Mouse (Mus musculus): Measurements from ENCODE around the gene Ppp5c.
"Not testable (repeated sequence)": the region's sequence is repeated elsewhere in the genome, so short reads cannot be mapped to it uniquely, and the experiment has no call there.

The Ppp5c gene

DNA sequence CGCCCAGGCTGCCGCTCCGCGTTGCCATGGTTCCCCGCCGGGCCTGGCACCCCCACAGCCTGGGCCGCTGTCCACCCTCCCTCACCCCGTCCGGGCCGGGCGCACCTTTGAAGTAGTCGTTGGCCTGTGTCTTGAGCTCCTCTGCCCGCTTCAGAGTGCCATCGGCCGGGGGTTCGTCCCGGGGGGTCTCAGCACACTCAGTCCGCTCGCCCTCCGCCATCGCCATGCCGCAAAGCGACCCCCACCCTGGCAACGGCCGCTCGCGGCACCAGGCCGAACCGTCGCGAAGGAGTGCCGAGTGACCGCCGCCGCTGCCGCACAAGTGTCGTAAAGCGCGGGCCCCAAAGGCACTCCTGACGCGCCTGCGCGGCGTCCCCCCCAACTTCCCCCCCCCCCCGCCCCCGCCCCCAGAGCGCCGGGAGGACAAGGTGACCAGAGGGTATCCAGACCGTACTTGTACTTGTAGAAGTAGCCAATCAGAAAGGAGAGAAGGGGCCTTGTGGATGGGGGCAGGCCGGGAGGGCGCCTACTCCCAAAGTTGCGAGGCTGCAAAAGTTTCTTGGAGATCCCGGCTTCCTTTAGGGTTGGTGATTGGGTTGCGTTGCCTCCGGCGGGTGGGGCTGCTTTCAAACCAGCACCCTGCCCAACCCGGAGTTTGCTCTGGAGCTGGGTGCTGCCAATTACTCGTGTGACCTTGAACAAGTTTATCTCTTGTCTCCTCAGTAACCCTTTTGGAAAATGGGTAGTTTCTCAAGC is at the start of gene Ppp5c:
Gene Ppp5c (minus strand): TSS at position 337 of the 756 bp plus-strand sequence.
- peak; percentile 97 for DNase-seq

DNA sequence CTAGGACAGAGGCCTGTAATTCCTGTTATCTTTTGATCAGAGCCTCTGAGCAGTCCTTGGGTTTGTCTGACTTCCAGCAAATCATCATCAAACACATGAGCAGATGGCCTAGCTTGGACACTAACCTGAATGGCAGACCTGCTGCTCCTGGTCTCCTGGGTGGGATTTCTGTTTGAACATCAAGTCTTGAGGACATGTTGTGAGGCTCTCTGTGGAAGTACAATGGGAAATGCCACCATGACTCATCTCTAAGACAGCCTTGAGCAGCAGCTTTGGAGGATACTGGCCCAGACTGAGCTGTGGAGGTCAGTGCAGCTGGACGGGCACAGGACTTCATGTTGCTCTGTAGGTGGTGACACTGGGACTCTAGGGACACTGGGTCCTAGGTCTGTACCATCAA is 48.8 kb upstream of the Ppp5c start:
- DNase-seq, result no peak

DNA sequence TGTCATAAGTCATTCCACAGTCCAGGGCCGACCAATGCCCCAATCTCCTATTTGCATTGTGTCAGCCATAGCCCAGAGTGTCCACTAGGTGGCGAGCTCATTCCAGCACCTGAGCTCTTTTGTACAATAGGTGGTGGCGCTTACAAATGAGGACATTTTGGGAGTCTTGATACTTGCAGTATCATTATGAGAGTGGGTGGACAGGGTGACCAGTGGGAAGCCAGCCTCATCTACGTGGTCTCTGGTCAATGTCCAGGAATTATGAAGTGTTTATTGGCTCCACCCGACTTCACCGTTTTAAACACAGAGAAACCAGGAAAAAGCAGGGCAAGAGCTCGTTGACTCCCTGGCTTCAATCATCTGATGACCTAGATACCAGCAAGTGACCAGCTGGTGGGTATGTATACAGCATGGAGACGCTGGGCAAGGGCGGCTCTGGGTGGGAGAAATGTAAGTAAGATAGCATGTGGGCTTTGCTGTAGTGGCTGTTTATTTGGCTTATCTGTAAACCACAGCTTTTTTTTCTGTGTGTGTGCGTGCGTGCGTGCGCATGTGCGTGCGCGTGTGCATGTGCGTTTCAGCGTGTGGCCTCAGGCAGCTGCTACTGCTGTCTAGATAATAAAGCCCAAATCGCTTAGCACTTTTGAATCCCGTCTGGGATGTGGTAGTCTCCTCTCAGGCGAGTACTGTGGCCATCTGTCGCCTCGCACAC is 46.3 kb upstream of the Ppp5c start, which contains the start of gene Psg16:
Gene Psg16 (plus strand): TSS at position 137 of the 712 bp plus-strand sequence.
- peak; percentile 72 for DNase-seq

DNA sequence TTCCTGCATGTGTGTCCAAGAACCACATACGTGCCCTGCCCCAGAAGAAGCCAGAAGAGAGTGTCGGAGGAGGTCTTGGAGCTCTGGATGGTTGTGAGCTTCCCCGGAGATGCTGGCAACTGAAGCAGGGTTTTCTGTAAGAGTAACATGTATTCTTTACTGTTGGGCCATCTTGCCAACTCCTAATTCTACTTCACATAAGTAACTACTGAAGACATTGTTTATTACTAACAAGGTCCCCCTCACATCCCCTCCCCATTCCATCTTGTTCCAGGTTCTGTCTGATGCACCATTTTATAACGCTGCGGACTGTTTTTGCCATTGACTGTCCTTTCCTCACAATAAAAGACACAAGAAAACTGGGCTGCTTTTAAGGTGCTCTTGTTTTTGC is 45.8 kb upstream of the Ppp5c start:
- no peak for DNase-seq

DNA sequence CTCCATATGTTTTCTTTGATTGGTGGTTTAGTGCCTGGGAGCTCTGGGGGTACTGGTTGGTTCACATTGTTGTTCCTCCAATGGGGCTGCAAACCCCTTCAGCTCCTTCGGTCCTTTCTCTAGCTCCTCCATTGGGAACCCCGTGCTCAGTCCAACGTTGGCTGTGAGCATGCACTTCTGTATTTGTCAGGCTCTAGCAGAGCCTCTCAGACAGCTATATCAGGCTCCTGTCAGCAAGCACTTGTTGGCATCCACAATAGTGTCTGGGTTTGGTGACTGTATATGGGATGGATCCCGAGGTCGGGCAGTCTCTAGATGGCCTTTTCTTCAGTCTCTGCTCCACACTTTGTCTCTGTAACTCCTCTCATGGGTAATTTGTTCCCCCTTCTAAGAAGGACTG is 39.9 kb upstream of the Ppp5c start:
- DNase-seq, result not testable (repeated sequence)

DNA sequence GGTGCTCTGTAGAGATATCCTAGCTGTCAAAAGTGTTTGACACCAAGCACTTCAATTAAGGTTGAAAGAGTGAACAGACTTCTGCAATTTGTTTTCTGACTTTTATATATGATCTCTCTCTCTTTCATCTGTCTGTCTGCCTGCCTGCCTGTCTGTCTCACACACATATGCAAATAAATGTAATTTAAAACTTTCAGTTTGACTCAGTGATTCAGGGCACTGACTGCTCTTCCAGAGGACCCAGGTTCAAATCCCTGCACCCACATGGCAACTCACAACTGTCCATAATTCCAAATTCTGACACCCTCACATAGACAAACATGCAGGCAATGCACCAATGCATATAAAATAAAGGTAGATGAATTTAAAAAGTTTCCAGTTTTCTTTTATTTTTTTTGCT is 39.3 kb upstream of the Ppp5c start:
- DNase-seq, result no peak

DNA sequence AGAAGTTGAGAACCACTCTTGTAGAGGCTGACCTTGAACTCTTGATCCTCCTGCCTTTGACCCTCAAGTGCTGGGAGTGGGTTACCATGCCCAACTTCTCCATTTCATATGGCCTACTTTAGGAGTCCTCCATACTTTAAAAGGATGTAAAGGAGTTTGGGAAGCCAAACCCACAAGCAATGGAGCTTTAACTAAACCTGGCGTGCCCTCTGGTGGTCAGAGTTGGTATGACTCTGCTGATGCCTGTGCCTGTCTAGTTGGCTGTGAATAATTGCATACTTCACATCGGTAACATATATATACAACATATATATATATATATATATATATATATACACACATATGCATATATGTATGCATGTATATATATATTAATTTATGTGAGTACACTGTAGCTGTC is 38.7 kb upstream of the Ppp5c start:
- DNase-seq, result peak; percentile 81

DNA sequence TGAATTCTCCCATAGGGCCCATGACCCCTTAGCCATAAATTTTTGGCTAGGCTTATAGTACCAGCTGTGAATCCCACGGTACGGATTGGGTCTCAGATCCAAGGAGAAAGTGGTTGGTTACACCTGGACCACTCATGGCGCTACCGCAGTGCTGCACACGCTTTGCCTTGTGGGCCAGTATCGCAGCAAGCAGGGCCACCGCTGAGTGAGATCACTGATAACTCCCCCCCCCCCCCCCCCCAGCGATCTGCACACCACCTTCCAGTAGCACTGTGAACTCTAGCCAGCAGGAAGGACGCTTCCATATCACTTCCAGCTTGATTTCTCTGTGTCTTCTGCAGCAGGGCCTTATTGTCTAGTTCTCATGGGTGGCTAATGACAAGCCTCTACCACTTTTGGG is 37.9 kb upstream of the Ppp5c start:
- no peak for DNase-seq

DNA sequence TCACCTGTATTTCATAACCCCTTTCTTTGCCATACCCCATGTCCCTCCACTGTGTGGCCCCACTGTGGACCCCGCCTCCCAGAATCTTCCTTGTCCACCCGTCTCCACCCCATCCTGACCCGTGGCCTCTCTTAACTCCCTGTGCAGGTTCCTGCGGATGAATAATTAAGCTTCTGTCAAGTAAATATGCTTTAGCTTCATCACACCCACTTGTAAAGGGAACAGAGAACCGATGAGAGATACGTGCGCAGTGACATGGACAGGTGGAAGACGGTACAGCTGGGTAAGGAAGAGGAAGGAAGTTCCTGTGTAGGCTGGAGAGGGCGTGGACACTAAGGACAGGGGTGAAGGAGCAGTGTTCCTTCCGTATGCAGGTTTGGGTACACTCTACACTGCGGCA is 35.1 kb upstream of the Ppp5c start:
- DNase-seq, result peak; percentile 6

DNA sequence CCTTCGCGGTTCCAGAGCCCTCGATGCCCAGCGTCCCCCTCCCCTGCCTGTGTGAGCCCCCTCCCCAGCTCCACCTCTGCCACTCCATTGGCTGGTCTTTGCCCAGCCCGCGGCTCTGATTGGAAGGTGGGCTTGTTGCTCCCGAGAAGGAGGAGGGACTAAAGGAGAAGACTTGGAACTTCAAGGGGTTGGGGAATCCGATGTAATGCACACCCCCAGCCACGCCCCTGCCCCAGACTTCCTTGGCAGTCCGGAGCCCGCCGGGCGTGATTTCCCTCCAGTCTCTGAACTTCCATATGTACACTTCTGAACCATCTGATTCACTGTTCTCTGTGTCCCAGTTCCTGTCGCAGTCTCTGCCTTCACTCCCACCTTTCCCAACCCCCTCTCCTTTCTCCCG is 34.7 kb upstream of the Ppp5c start, which contains the start of gene Hif3a:
Gene Hif3a (minus strand): TSS at position 39 of the 400 bp plus-strand sequence.
- DNase-seq, result peak; percentile 92

DNA sequence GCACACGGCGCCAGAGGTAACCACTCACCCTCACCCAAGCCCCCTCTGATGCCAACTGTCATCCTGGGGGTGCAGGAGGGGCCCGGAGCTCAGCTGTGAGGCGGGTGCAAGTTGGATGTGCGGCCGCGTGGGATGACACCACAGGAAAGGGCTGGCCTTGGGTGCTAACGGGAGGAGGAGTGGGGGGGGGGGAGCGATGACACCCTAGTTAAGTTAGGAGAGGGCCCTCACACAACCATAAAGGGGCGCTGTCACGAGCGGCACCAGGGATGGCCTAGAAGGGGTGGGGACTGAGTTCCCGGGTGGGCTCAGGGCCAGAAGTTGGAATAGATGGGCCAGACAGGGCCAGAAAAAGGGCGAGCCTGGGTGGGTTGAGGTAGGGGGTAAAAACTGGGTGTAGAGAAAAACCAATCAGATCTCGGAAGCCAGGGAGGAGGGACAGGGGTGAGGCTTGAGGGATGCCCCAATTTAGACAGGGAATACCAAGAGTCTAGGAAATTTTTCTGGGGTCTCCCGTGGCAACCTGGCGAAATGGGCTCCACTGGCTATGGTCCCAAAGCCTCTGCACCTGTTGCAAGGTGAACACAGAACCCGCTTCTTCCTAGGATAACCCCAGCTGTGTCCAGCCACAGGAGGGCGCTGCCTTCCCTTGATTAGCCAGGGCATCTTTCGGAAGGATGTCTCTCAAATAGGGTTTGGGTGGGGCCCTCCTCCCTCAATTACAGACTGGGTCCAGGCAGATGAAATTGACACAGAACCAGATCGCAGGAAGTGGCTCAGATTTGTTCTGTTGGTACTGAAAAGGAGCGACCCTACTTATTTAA is 33.3 kb upstream of the Ppp5c start:
- no peak for DNase-seq

DNA sequence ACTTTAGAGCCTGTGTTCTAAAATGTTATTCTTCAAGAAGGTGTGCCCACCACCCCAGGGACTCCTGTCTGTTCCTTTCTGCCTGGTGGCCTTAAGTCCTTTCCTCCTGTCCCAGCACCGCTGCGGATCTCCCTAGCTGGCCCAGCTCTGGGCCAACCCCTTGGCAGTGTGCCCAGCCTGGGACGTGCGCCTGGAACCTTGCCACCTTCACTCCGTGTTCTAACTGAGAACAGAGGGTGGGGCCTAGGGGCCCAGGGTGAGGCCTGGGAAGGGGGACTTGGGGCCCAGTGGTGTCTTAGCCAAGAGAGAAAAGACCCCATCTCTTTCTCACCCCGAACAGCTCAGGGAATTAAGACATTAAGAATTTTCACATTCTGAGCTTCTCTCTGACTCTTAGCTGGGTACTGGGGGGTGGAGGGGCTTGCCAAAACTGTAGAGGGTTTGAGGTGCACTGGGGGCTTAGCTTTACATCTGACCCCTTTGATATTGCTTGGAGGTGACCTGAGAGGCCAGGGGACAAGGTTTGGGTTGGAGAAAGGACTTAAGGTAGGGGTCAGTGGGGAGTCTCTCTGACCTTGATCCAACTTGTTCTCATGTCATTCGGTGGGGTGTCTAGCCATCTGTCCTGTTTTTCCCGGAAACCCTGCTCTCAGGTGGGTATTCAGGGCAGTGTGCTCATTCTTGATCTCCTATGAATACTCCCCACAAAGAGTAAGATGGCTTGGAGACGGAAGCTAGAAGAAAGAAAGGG is 32.5 kb upstream of the Ppp5c start:
- DNase-seq, result peak; percentile 11

DNA sequence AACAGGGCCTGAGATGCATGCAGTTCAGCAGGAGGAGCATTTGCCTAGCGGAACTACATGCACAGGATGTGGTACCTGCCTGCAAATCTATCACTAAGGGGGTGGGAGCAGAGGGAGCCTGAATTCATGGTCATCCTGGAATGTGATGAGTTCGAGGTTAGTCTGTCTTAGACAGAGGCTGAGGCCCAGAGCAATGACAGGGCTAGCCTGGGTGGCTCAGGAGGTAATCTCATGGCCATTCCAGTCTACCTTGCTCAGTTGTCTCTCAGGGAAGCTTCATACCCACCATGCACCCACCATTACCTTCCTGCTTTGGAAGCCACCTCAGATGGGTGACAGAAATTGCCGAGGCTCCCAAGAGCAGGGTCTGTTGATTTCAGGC is 31.7 kb upstream of the Ppp5c start:
- no peak for DNase-seq

DNA sequence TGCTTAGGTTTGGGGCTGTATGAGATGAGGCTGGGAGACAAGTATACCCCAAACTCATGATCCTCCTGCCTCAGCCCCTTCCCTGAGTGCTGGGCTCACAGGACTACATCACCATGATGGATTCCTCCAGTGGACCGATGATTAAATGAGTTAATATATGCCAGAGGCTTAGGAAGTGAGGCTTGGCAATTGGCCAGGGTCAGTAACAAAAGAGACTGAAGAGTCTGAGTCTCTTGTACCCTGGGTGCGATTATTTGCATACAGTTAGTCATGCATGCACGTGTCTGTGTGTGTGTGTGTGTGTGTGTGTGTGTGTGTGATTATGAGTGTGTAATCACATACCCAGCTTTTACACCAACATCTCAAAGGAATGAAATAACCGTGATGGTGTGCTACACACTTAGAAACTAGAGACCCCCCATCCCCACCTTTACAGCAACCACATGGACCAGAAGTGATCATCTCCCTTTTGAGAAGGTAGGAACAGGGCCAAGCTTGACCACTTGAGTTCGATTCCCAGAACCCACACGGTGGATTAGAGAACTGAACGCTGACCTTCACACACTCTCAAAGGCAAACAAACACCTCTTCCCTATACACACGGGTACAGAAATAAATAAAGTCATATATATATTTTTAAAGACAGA is 31.2 kb upstream of the Ppp5c start:
- DNase-seq, result peak; percentile 24

DNA sequence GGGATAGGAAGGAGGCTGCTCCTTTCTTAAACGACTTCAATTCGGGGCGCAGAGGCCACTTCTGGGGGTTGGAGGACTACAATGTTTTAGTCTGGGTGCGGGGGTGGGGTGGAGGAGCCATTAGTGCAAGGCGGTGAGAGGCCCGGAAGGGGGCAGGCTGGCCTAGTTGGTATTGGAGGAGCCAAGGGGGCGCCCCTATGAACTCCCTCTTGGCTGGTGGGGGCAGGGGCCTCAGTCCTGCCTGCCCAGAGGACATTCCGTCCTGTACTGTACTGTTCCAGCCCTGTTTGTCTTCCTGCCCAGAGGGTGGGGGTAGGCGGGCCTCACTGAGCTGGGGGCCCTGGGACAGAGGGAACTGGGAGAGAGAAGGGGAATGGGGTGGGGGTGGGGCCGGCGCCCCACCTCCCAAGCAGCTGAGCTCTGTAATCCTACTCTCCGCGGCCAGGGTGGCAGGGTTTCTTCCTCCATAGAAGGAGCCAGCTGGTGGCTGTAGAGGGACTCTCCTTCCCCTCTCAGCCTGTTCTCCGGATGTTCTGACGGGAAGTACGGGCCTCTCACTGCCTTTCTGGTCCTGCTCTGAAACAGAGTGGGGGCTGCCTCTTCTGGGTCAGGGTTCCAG is 30.5 kb upstream of the Ppp5c start:
- DNase-seq, result peak; percentile 76

DNA sequence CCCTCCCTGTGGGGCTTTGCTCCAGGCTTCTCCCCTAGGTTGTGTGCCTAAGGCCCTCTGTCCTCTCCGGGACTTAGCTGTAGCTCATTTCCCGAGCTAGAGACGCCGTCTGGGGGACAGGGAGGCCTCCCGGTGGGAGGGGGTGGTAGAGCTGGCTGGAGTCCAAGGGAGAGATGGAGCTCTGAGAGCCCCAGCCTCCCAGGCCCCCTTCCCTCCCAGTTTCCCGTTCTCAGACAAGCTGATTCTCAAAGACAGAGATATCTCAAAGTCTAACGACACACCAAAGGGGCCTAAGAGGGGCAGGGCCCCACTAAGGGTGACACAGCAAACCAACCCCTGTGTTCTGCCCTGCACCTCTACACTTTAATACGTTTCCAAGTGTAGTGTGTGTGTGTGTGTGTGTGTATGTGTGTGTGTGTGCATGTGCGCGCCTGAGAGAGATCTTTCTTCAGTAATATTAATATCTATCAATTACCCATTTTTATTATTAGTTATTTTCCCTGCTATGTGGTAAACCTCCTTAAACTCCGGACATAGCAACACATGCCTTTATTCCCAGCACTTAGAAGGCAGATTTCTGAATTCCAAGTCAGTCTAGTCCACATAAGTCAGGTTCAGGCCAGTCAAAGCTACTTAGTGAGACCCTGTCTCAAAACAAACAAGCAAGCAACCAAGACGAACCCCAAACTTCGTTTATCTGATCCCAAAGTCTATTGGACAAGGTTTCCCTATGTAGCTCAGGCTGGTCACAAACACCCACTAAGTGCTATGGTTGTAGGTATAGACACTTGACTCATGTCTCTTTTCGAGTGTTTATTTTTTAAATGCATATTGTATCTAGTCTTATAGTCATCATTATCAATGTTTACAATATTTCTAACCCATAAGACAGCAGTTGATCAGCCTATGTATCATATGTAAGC is 29.1 kb upstream of the Ppp5c start:
- peak; percentile 50 for DNase-seq

DNA sequence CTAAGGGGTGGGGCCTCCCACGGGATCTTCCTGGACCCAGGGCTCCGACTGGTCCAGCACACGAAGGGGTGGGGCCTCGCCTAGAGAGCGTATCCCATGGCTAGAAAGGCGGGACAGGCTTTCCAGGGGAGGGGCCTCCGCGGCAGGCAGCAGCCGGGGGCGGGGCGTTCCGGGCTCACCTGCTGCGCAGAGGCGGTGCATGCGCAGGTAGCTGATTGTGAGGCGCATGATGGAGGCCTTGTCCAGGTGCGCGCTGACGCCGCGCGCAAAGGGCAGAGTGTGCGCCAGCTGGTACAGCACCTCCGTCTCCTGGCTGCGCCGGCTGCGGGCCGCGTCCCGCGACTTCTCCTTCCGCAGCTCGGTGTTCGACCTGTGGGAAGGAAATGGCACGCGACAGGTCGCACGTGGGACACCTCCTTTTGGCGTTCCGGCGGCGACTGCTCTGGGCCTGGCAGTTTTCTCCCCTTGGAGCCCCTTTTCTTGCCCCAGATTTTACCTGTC is 28.4 kb upstream of the Ppp5c start:
- DNase-seq, result peak; percentile 87

DNA sequence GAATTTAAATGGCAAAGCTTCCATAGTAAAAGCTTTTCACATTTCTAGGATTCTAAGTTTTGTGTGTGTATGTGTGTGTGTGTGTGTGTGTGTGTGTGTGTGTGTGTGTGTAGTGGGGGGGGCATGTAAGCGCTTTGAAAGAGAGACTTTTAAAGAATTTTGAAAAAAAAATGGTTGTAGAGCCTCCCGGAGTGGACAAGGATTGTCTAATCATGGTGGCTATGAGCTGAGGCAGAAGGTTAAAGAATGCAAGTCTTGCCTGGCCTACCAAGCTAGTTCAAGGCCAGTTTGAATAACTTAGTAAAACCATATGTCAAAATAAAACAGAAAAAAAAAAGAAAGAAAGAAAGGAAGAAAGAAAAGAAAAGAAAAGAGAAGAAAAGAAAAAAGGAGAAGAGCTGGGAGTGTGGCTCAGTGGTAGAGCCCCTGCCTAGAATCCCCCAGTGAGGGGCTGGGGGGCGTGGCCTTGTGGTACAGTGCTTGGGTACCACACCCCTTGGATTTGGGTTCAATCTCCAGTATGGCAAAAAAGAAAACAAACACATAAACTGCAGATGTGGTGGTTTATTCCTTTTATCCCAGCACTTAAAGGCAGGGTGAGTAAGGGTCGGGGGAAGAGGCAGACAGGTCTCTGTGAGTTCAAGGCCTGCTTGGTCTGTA is 27.7 kb upstream of the Ppp5c start:
- peak; percentile 5 for DNase-seq

DNA sequence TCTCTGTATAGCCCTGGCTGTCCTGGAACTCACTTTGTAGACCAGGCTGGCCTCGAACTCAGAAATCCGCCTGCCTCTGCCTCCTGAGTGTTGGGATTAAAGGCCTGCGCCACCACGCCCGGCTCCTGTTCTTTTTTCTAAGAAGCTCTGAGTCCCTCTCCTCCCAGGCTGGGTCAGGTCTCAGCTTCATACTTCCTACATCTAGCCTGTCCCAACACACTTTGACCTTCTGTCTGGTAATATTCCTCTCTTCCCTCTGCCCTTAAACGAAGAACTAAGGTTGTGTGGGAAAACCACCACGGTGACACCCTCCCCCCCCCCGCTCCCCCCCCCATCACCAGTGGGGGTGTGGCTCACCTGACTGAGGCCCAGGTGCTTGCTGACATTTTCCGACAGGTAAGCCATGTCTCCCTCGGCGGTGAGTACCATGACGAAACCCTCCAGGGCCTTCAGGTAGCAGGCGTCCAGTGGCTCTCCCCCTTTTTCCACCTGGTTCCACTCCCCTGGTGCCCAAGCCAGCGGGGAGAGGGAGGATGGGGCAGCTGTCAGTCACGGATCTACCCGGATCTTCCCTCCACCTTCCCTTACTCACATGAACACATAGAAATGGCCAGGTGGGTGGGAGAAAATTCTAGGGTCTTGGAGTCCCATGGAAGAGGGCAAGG is 26.7 kb upstream of the Ppp5c start:
- no peak for DNase-seq
